Mouse (Mus musculus) testis, postnatal 14 days (tissue): ENCODE results near the gene Btbd9.
"Not testable (repeated sequence)": the region's sequence is repeated elsewhere in the genome, so short reads cannot be mapped to it uniquely, and the experiment has no call there.

Experiments
- DNase-seq: peaks from one replicate; pipeline ENCODE4 v3.0.0; 2021; ENCODE audit warnings: low spot score

Gene Btbd9

GRCm38 (mm10) chr17:30512007-30512406 is 64.3 kb downstream of the Btbd9 start:
- no peak for DNase-seq

GRCm38 (mm10) chr17:30511399-30511798 is 64.9 kb downstream of the Btbd9 start:
- DNase-seq, result no peak

- no peak for DNase-seq
Observed at GRCm38 (mm10) chr17:30510171-30510570, 66.1 kb downstream of the Btbd9 start.

- no peak for DNase-seq
Observed at GRCm38 (mm10) chr17:30509646-30510045, 66.6 kb downstream of the Btbd9 start.

- DNase-seq, result no peak
Observed at GRCm38 (mm10) chr17:30507636-30508576, 68.4 kb downstream of the Btbd9 start.

GRCm38 (mm10) chr17:30506916-30507315 is 69.4 kb downstream of the Btbd9 start:
- DNase-seq, result no peak

- not testable (repeated sequence) for DNase-seq
Observed at GRCm38 (mm10) chr17:30499541-30499940, 76.7 kb downstream of the Btbd9 start.

- no peak for DNase-seq
Observed at GRCm38 (mm10) chr17:30498779-30499178, 77.5 kb downstream of the Btbd9 start.

GRCm38 (mm10) chr17:30498376-30498719 is 77.9 kb downstream of the Btbd9 start:
- DNase-seq, result no peak

- DNase-seq, result no peak
Observed at GRCm38 (mm10) chr17:30497525-30498375, 78.5 kb downstream of the Btbd9 start.

- DNase-seq, result no peak
Observed at GRCm38 (mm10) chr17:30495567-30495966, 80.7 kb downstream of the Btbd9 start.

- DNase-seq, result no peak
Observed at GRCm38 (mm10) chr17:30495154-30495553, 81.1 kb downstream of the Btbd9 start.

- DNase-seq, result no peak
Observed at GRCm38 (mm10) chr17:30493481-30493880, 82.8 kb downstream of the Btbd9 start.

GRCm38 (mm10) chr17:30492191-30492590 is 84.1 kb downstream of the Btbd9 start:
- no peak for DNase-seq

GRCm38 (mm10) chr17:30491601-30492000 is 84.7 kb downstream of the Btbd9 start:
- no peak for DNase-seq

GRCm38 (mm10) chr17:30490601-30491000 is 85.7 kb downstream of the Btbd9 start:
- DNase-seq, result no peak

- DNase-seq, result no peak
Observed at GRCm38 (mm10) chr17:30490086-30490485, 86.2 kb downstream of the Btbd9 start.

- DNase-seq, result no peak
Observed at GRCm38 (mm10) chr17:30489629-30490028, 86.7 kb downstream of the Btbd9 start.

- no peak for DNase-seq
Observed at GRCm38 (mm10) chr17:30487695-30488094, 88.6 kb downstream of the Btbd9 start.

- no peak for DNase-seq
Observed at GRCm38 (mm10) chr17:30485067-30485854, 91.0 kb downstream of the Btbd9 start.

GRCm38 (mm10) chr17:30484446-30485066 is 91.7 kb downstream of the Btbd9 start:
- DNase-seq, result no peak

- DNase-seq, result no peak
Observed at GRCm38 (mm10) chr17:30481766-30482165, 94.5 kb downstream of the Btbd9 start.
